Mouse (Mus musculus) heart, adult 2 months (tissue): ENCODE results near the gene Setd2.

ENCODE experiments used
- CTCF ChIP-seq: fragments of 200-600 bp; IDR thresholded peaks from 2 replicates; pipeline ENCODE4 v1.8.1; 2022; ENCODE audit warnings: antibody characterized with exemption, mild to moderate bottlenecking, moderate library complexity
- EP300 ChIP-seq: fragments of 200-500 bp; IDR thresholded peaks from 2 replicates; pipeline ENCODE4 v1.6.1; 2011; ENCODE audit warnings: low read depth, low read length, control low read depth; ENCODE audit not compliant: insufficient read depth

DNA sequence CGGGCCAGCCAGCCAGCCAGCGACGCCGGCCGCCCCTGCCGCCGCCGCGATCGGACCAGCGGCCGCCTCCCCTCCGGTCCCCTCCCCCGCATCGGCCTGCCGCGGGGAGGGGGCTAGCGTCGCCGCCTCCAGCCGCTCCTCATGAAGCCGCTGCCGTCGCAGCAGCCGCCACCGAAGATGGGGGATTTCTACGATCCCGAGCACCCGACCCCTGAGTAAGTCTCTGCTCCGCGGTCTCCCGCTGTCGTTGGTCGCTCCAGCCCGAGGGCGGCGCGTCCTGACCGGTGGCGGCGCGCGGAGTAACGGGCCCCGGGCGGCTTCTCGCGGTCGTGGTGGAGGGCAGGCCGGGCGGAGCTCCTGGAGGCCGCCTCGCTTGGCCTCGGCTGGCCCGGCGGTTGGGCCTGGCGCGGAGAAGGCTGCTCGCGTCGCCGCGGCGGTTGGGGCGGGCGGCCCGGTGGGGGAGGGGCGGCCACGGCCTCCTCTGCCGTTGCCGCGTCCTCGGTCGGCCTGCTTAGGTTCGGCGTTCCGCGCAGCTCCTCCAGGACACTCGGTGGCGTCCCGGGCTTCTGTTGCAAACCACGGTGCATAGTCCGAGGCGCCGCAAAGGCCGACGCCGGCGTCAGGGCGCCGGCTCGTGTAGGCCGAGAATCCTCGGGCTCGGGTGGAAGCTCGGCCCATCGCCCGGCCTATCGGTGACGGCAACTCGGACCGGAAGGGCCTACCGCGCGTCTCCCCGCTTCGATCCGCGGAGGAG is at the start of gene Setd2:
- TF ChIP-seq EP300 (no peak), CTCF (no peak)
